Mouse (Mus musculus): ENCODE results near the gene Slc44a4.

Gene Slc44a4

GRCm38 (mm10) chr17:34913930-34914665 is at the start of gene Slc44a4:
Gene Slc44a4 (plus strand): TSS chr17:34914466.
- in situ Hi-C loops (cut with MseI, MboI): no loop called here

GRCm38 (mm10) chr17:34865981-34866380 is 48.3 kb upstream of the Slc44a4 start:
- in situ Hi-C loops (cut with MseI, MboI): no loop called here

GRCm38 (mm10) chr17:34874321-34874720 is 39.9 kb upstream of the Slc44a4 start:
- in situ Hi-C loops (cut with MseI, MboI): no loop called here

- in situ Hi-C loops (cut with MseI, MboI): no loop called here
Measured at GRCm38 (mm10) chr17:34879336-34879879, 34.9 kb upstream of the Slc44a4 start, which contains the start of gene Zbtb12. Gene Zbtb12 (plus strand): TSS chr17:34879483.

GRCm38 (mm10) chr17:34881166-34881565 is 33.1 kb upstream of the Slc44a4 start:
- in situ Hi-C loops (cut with MseI, MboI): no loop called here

- in situ Hi-C loops (cut with MseI, MboI): no loop called here
Measured at GRCm38 (mm10) chr17:34881683-34882310, 32.5 kb upstream of the Slc44a4 start, which contains the start of gene Gm20547. Gene Gm20547 (minus strand): TSS chr17:34882042.

GRCm38 (mm10) chr17:34883332-34883731 is 30.9 kb upstream of the Slc44a4 start:
- in situ Hi-C loops (cut with MseI, MboI): no loop called here

- in situ Hi-C loops (cut with MseI, MboI): no loop called here
Measured at GRCm38 (mm10) chr17:34884704-34885103, 29.6 kb upstream of the Slc44a4 start.

GRCm38 (mm10) chr17:34885615-34886014 is 28.7 kb upstream of the Slc44a4 start:
- in situ Hi-C loops (cut with MseI, MboI): no loop called here

- in situ Hi-C loops (cut with MseI, MboI): no loop called here
Measured at GRCm38 (mm10) chr17:34887942-34888341, 26.3 kb upstream of the Slc44a4 start.

- in situ Hi-C loops (cut with MseI, MboI): no loop called here
Measured at GRCm38 (mm10) chr17:34890074-34890743, 24.1 kb upstream of the Slc44a4 start.

- in situ Hi-C loops (cut with MseI, MboI): no loop called here
Measured at GRCm38 (mm10) chr17:34891377-34891776, 22.9 kb upstream of the Slc44a4 start.

GRCm38 (mm10) chr17:34893072-34893824 is 21.0 kb upstream of the Slc44a4 start:
- in situ Hi-C loops (cut with MseI, MboI): no loop called here

- in situ Hi-C loops (cut with MseI, MboI): no loop called here
Measured at GRCm38 (mm10) chr17:34894074-34894597, 20.1 kb upstream of the Slc44a4 start.

- in situ Hi-C loops (cut with MseI, MboI): no loop called here
Measured at GRCm38 (mm10) chr17:34894801-34895530, 19.3 kb upstream of the Slc44a4 start.

GRCm38 (mm10) chr17:34895724-34896123 is 18.5 kb upstream of the Slc44a4 start:
- in situ Hi-C loops (cut with MseI, MboI): no loop called here

- in situ Hi-C loops (cut with MseI, MboI): no loop called here
Measured at GRCm38 (mm10) chr17:34896366-34896765, 17.9 kb upstream of the Slc44a4 start.

GRCm38 (mm10) chr17:34897373-34898159 is 16.7 kb upstream of the Slc44a4 start:
- in situ Hi-C loops (cut with MseI, MboI): no loop called here

- in situ Hi-C loops (cut with MseI, MboI): no loop called here
Measured at GRCm38 (mm10) chr17:34898160-34898586, 16.1 kb upstream of the Slc44a4 start, which contains the start of the genes C2 and Ehmt2. Gene C2 (minus strand): TSS chr17:34898265. Gene Ehmt2 (plus strand): TSS chr17:34898469.

GRCm38 (mm10) chr17:34898706-34899052 is 15.6 kb upstream of the Slc44a4 start:
- in situ Hi-C loops (cut with MseI, MboI): no loop called here

Measured in mouse trophoblast stem cell (cell line).